Mouse (Mus musculus) heart, embryonic 12.5 days (tissue): ENCODE results near the gene Ins2. TPM values are rescaled to one million over a fixed set of nuclear protein-coding genes. Genes with fewer than 3 reads are reported as not detected.
A peak's percentile ranks its signal among the peaks of the same experiment; 100 is the strongest.

Source experiments
- ATAC-seq: fragments of 200-750 bp; cut with Nextera tagmentation; 2 replicates; pipeline ENCODE4 v1.8.0; 2017; ENCODE audit warnings: moderate TSS enrichment, moderate library complexity; ENCODE audit not compliant: insufficient number of reproducible peaks, low FRiP score
- H3K27ac ChIP-seq: fragments of 300-500 bp; sonication (generic); 2 replicates; pipeline ENCODE4 v1.5.1; 2016; ENCODE audit warnings: mild to moderate bottlenecking, moderate library complexity; ENCODE audit not compliant: poor library complexity, severe bottlenecking
- H3K27me3 ChIP-seq: fragments of 300-500 bp; sonication (generic); replicated peaks from 2 replicates; pipeline ENCODE4 v1.6.1; 2016; ENCODE audit warnings: mild to moderate bottlenecking, moderate library complexity
- H3K36me3 ChIP-seq: fragments of 300-500 bp; sonication (generic); 2 replicates; pipeline ENCODE4 v1.6.1; 2016; ENCODE audit warnings: mild to moderate bottlenecking, moderate library complexity
- H3K4me1 ChIP-seq: fragments of 300-500 bp; sonication (generic); replicated peaks from 2 replicates; pipeline ENCODE4 v1.6.1; 2016; ENCODE audit warnings: mild to moderate bottlenecking
- H3K4me2 ChIP-seq: fragments of 300-500 bp; sonication (generic); 2 replicates; pipeline ENCODE4 v1.6.1; 2016; ENCODE audit warnings: mild to moderate bottlenecking, moderate library complexity
- H3K4me3 ChIP-seq: fragments of 300-500 bp; sonication (generic); 2 replicates; pipeline ENCODE4 v1.5.1; 2016; ENCODE audit warnings: mild to moderate bottlenecking
- H3K9ac ChIP-seq: fragments of 300-500 bp; sonication (generic); 2 replicates; pipeline ENCODE4 v1.6.1; 2016; ENCODE audit warnings: mild to moderate bottlenecking, moderate library complexity
- H3K9me3 ChIP-seq: fragments of 300-500 bp; sonication (generic); replicated peaks from 2 replicates; pipeline ENCODE4 v1.6.1; 2016; ENCODE audit warnings: mild to moderate bottlenecking, moderate library complexity
- WGBS: fragments of 180-500 bp; shearing (Covaris S2); methylation state at CpG from one replicate; pipeline ENCODE4 v1.1.7; 2016; 5-methylcytosine and 5-hydroxymethylcytosine counted together
- polyA plus RNA-seq: library from polyadenylated mRNA; unstranded; fragments of >200 nt; fragmentation: Nextera tagmentation; extraction: Ambion mirVana; gene quantifications from 2 replicates; pipeline ENCODE4 v1.2.1, GENCODE M21; 2016

Gene Ins2
- not detected in 2 replicates for polyA plus RNA-seq

DNA sequence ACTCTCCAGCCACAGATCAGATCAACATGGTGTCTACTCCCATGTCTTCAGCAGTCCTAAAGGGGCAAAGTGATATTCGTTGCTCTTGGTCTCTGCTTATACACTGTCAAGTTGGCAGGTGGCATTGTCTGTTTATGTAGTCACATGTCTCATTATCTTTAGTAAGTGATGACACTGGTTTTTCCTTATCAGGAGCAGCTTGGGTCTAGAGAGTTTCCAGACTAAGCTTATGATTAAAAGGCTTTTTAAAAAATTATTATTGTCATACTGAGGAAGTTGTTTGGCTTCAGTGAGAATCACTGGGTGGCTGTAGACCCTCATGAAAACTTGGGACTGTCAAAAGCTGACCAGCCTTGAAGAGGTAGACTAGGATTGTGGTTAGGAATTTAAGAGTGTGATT is at the start of gene Ins2:
Ins2 (minus strand) TSS at position 101 of the 400 bp plus-strand sequence.
- Histone ChIP-seq H3K27ac (no peak within 1 kb of the TSS), H3K4me3 (no peak within 1 kb of the TSS), H3K9ac (no peak within 1 kb of the TSS), H3K4me1 (no peaks in the 10 kb centered on the region), H3K36me3 (no peaks in the 10 kb centered on the region), H3K27me3 (no peaks in the 10 kb centered on the region), H3K4me2 (no peak within 1 kb of the TSS), H3K9me3 (no peaks in the 10 kb centered on the region)
- WGBS, result 53% methylated on average over 1 of the region's 1 CpGs
- ATAC-seq, result no peak

DNA sequence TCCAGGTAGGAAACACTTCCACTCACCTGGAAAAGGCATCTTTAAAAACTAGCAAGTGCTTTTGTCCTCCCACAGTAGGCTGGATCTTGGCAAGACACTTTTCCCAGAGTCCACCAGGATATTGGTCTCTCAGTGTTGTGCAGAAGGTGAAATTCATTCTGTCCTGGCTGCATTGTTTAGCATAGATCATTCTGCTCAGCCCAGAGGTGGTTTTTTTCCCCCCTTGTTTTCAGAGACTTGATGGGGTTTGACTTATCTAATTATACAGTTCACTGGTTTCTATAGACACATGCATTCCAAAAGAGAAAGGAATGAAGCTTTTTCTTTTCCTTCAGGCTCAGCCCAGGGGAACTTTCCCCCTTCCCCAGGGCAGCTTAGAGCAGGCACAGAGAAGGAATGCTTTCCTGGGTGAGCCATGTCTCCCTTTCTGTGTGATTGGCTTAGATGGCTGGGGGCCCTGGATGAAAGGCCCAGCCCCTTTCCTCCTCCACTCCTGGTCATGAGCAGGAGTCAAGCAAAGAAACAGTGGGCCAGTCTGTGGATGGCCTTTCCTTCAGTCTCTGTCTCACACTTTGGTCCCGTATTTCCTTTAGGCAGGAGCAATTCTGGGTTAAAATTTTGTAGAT is 49.6 kb upstream of the Ins2 start:
- H3K27ac ChIP-seq, result no peak overlapping the region
- H3K4me2 ChIP-seq, result no peak overlapping the region
- H3K9me3 ChIP-seq, result no peaks in the 10 kb centered on the region
- 67% methylated on average over 1 of the region's 1 CpGs for WGBS
- no peak for ATAC-seq
- peaks cover 7% of the 10 kb centered on the region; the same call in 1 of the 2 replicates for H3K27me3 ChIP-seq
- H3K4me1 ChIP-seq, result no peaks in the 10 kb centered on the region
- no peak overlapping the region for H3K9ac ChIP-seq
- no peak overlapping the region for H3K4me3 ChIP-seq
- no peaks in the 10 kb centered on the region for H3K36me3 ChIP-seq

DNA sequence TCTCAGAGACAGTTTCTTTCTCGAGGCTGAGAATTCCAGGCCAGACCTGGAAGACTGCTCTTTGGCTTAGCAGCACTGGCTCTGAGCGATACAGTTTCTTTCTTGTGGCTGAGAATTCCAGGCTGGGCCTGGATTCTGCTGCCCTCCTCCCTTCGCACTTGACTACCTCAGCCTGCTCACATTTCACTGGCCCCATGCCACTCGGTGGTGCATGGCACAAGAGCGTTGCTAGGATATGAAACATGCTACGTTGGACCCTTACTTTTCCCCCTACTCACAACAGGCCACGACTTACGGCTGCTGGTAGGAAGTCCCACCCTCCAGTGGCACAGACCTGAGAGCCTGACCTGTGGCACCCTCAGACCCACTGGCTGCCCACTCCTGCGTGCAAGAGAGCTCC is 46.5 kb upstream of the Ins2 start:
- ATAC-seq, result no peak
- Histone ChIP-seq H3K9me3 (no peaks in the 10 kb centered on the region), H3K4me3 (no peak overlapping the region), H3K27me3 (no peaks in the 10 kb centered on the region; the same call in 1 of the 2 replicates), H3K9ac (no peak overlapping the region), H3K4me2 (no peak overlapping the region), H3K36me3 (no peaks in the 10 kb centered on the region), H3K4me1 (no peaks in the 10 kb centered on the region), H3K27ac (no peak overlapping the region)
- 80% methylated on average over 9 of the region's 9 CpGs for WGBS

DNA sequence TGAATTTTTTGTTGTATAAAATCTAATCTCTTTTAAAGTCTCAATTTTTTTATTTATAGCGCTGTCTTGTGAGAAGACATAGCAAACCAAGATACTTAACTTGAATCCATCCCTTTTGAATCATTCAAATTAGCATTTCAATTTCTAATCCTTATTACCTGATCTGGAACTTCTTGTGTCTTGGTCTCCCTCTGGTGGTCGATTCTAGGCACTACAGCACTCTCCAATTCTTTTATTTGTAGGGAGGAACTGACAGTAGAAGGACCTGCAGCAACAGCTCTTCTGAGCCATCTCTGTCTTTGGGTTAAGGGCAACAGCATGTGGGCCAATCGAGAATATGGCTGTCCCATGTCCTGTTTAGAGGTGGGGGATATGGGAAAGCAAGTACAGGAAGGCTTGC is 5.4 kb downstream of the Ins2 start:
- ATAC-seq, result no peak
- Histone ChIP-seq H3K4me2 (no peak overlapping the region), H3K4me1 (no peaks in the 10 kb centered on the region), H3K27me3 (no peaks in the 10 kb centered on the region), H3K36me3 (no peaks in the 10 kb centered on the region), H3K4me3 (no peak overlapping the region), H3K9ac (no peak overlapping the region), H3K9me3 (no peaks in the 10 kb centered on the region), H3K27ac (no peak overlapping the region)
- 12% methylated on average over 3 of the region's 3 CpGs for WGBS

DNA sequence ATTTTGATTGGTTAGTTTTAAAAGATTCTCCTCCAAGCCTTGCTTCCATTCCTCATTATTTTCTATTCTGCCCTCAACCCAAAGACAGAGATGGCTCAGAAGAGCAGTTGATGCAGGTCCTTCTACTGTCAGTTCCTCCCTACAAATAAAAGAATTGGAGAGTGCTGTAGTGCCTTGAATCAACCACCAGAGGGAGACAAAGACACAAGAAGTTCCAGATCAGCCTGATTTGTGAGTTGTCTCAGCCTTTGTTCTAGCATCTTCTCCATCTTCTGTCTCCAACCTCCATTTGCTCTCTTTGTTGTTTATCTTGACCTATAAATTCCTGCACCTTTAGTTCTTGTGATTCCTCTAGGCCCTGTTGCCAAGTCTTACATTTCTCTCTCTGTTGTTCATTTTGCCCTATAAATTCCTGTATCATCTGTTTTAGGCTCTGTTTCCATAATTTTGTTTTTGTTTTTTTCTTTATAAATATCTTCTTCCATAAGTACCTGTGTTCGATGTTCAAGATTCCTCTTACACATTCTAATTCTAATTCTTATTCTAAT is 6.2 kb downstream of the Ins2 start:
- no peak overlapping the region for H3K4me3 ChIP-seq
- no peak for ATAC-seq
- no peak overlapping the region for H3K4me2 ChIP-seq
- H3K9ac ChIP-seq, result no peak overlapping the region
- no peaks in the 10 kb centered on the region for H3K36me3 ChIP-seq
- H3K27me3 ChIP-seq, result no peaks in the 10 kb centered on the region
- no peak overlapping the region for H3K27ac ChIP-seq
- no peaks in the 10 kb centered on the region for H3K4me1 ChIP-seq
- WGBS, result 66% methylated on average over 1 of the region's 1 CpGs
- no peaks in the 10 kb centered on the region for H3K9me3 ChIP-seq

DNA sequence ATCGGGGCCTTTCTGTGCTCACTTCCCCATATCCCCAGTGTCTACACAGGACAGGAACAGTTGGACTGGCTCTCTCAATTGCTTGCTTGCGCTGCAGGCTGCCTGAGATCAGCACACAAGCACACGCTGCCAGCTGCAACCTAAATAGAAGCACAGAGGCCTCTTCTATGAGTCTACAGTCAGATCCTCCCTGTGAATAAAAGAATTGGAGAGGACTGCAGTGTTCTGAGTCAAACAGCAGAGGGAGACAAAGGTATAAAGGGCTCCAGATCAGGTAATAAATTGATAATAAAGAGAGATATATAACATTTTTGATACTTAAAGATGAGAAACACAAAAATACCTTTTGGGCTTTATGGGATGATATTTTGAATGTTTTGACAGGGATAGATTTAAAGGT is 17.2 kb downstream of the Ins2 start:
- Histone ChIP-seq H3K9ac (no peak overlapping the region), H3K4me2 (no peak overlapping the region), H3K4me3 (no peak overlapping the region), H3K4me1 (no peaks in the 10 kb centered on the region), H3K36me3 (no peaks in the 10 kb centered on the region), H3K9me3 (no peaks in the 10 kb centered on the region), H3K27ac (no peak overlapping the region), H3K27me3 (no peaks in the 10 kb centered on the region)
- ATAC-seq, result no peak
- WGBS, result 59% methylated on average over 3 of the region's 3 CpGs

DNA sequence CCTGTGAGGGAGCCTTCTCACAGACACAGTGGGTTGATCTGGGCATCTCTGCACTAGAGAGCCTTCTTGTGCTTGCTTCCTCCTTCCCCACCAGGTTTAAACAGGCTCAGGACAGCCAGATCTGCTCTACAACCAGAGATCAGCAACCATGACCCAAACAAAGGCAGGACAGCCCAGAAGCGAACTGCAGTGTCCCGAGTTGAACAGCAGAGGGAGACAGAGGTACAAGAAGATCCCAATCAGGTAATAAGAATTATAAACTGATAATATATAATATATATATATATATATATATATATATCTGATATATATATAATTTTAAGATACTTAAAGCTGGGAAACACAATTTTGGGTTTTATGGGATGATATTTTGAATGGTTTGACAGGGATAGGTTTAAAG is 22.5 kb downstream of the Ins2 start:
- no peak overlapping the region for H3K9ac ChIP-seq
- no peaks in the 10 kb centered on the region for H3K36me3 ChIP-seq
- no peaks in the 10 kb centered on the region for H3K4me1 ChIP-seq
- no peak overlapping the region for H3K4me3 ChIP-seq
- no peaks in the 10 kb centered on the region; the same call in 1 of the 2 replicates for H3K27me3 ChIP-seq
- no peaks in the 10 kb centered on the region for H3K9me3 ChIP-seq
- H3K4me2 ChIP-seq, result no peak overlapping the region
- no peak overlapping the region for H3K27ac ChIP-seq
- ATAC-seq, result no peak
- 9% methylated on average over 2 of the region's 2 CpGs for WGBS

DNA sequence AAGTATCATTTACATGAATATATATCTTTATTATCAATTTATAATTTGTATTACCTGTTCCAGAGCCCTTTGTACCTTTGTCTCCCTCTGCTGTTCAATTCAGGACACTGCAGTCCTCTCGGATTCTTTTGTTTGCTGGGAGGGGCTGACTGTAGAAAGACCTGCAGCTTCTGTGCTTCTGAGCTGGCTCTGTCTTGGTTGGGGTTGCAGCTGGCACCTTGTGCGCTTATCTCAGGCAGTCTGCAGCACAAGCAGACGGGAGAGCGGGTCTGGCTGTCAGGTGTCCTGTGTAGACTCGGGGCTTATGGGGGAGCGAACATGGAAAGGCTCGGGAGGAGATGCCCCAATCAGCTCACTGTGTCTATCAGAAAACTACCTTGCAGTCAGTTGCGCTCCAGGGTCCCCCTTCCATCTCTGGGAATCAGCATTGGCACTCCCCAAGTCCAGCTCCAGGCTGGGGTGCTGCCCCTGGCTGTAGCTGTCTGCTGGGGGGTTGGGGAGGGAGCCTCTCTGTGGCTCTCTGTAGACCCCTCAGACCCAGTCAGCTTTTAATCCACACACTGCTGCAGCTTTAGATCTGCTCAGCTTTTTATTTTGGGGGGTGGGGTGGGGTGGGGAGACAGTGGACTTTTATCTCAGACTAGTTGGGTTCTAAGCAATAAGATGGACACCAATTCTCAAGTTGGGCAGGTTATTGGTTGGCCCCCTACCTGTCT is 28.2 kb downstream of the Ins2 start:
- Histone ChIP-seq H3K36me3 (no peaks in the 10 kb centered on the region), H3K4me2 (peak overlapping the region; percentile 69), H3K27me3 (no peaks in the 10 kb centered on the region; the same call in 1 of the 2 replicates), H3K4me3 (peak overlapping the region; percentile 28; the same call in 1 of the 2 replicates), H3K9me3 (no peaks in the 10 kb centered on the region), H3K4me1 (0 out of 2 replicates have a peak, but pooled peaks cover 3% of the 10 kb centered on the region), H3K27ac (no peak overlapping the region), H3K9ac (peak overlapping the region; percentile 62; the same call in 1 of the 2 replicates)
- 17% methylated on average over 8 of the region's 8 CpGs for WGBS
- no peak for ATAC-seq

DNA sequence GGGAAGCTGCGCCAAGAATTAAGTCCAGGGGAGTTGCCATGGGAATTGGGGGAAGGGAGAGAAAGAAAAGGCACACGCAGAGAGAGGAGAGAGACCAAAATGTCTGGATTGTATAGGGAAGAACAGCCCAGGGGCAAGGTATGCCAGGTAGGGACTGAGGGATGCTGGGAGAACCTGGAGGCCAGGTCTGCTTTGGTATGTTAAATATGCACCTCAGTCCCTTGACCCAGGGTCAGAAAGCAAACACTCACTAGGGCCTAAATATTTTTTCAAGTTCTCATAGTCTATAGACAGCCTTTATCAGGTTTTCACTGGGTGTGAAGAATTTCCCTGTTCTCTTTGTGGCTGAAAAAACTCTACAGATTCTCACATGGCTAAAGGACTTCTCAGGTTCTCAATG is 36.3 kb downstream of the Ins2 start:
- Histone ChIP-seq H3K27me3 (no peaks in the 10 kb centered on the region), H3K9me3 (no peaks in the 10 kb centered on the region), H3K27ac (no peak overlapping the region), H3K4me1 (no peaks in the 10 kb centered on the region), H3K36me3 (no peaks in the 10 kb centered on the region), H3K4me3 (no peak overlapping the region), H3K4me2 (no peak overlapping the region), H3K9ac (no peak overlapping the region)
- no peak for ATAC-seq
- WGBS, result 71% methylated on average over 2 of the region's 2 CpGs

DNA sequence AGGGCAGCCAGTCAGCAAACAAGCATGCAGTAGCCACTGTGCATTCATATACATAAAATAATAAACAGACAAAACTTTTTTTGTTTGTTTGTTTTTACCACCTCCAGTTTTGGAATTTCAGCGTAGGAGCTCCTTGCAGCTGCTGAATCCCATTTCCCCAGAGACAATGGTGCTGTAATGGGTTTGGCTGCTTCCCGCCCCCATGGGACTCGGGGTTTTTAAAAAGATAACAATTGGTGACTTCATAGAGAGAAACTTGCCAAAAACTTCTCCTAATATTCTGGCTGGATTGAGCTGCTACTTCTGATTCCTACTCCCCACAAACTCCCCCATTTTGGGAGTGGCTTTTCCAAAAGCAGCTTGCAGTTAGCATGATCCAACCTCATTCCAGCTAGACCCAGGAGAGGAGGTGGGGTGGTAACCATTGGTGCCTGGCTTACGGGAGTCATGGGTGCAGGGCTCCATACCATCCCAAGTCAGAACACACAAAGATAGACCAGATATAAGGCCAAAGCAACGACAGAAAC is 43.8 kb downstream of the Ins2 start:
- Histone ChIP-seq H3K4me2 (no peak overlapping the region), H3K36me3 (no peaks in the 10 kb centered on the region), H3K27ac (no peak overlapping the region), H3K27me3 (no peaks in the 10 kb centered on the region), H3K9me3 (no peaks in the 10 kb centered on the region), H3K4me3 (no peak overlapping the region), H3K4me1 (no peaks in the 10 kb centered on the region), H3K9ac (no peak overlapping the region)
- no peak for ATAC-seq
- WGBS, result 57% methylated on average over 5 of the region's 5 CpGs

DNA sequence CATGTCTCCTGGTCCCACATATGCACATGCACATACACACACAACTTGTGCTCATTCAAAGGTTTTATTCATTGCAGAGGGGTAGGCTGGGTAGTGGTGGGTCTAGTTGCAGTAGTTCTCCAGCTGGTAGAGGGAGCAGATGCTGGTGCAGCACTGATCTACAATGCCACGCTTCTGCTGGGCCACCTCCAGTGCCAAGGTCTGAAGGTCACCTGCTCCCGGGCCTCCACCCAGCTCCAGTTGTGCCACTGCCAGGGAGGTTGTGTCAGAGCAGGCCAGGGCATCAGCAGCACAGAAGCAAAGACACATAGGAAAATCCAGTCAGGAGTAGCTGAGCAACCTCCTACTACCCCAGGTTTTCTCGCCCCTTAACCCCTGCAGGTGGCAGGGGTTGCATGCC is 64.6 kb downstream of the Ins2 start:
- ATAC-seq, result no peak
- H3K4me3 ChIP-seq, result no peak overlapping the region
- no peaks in the 10 kb centered on the region for H3K9me3 ChIP-seq
- no peaks in the 10 kb centered on the region for H3K36me3 ChIP-seq
- no peak overlapping the region for H3K9ac ChIP-seq
- no peak overlapping the region for H3K27ac ChIP-seq
- no peak overlapping the region for H3K4me2 ChIP-seq
- no peaks in the 10 kb centered on the region for H3K27me3 ChIP-seq
- 0 out of 2 replicates have a peak, but pooled peaks cover 3% of the 10 kb centered on the region for H3K4me1 ChIP-seq
- WGBS, result 78% methylated on average over 3 of the region's 3 CpGs
